Mouse (Mus musculus) ES-Bruce4 (cell line): Measurements from ENCODE around the gene Map3k19.

Source experiments
- CTCF ChIP-seq: IDR thresholded peaks from one replicate; pipeline ENCODE4 v1.8.1; 2011; ENCODE audit warnings: low read depth, low read length
- EP300 ChIP-seq: IDR thresholded peaks from 2 replicates; pipeline ENCODE4 v1.6.1; 2011; ENCODE audit warnings: low read depth, low read length; ENCODE audit not compliant: insufficient read depth
- POLR2A ChIP-seq: IDR thresholded peaks from one replicate; pipeline ENCODE4 v1.8.1; 2011; ENCODE audit warnings: low read length; ENCODE audit not compliant: insufficient read depth

DNA sequence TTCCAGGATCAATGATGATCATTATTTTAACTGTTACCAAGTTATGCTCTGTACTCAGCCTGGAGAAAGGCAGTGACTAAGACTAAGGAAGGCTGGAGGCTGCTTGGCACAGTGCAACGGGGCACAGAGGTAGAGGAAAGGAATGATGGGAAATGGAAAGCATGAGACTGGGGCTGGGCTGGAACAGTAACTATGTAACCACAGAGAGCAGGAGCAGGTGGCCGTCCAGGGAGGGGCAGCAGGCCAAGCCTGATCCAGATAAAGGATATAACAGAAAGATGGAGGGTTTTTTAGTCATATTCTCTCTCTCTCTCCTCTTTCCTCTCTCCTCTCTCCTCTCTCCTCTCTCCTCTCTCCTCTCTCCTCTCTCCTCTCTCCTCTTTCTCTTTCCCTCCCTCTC, 21.1 kb downstream of the Map3k19 start:
- no peak for TF ChIP-seq CTCF
- no peak for TF ChIP-seq POLR2A
- no peak for TF ChIP-seq EP300
